Mouse (Mus musculus): ENCODE measurements around the gene Rin1. TPM values are rescaled to one million over a fixed set of nuclear protein-coding genes. Genes with fewer than 3 reads are reported as not detected.

Rin1 gene
- polyA plus RNA-seq, 1 experiment, result 1.9 TPM

- 12% methylated on average over 45 of the region's 48 CpGs for WGBS
- TF ChIP-seq POLR2A (IDR thresholded peaks at IDR 0.05; ENCODE audit: low read depth, low read length) (no peak), CTCF (IDR thresholded peaks at IDR 0.05; ENCODE audit: extremely low read depth, insufficient read depth, insufficient read length, insufficient replicate concordance) (no peak)
- peak within 1 kb of the TSS; percentile 27; the same call in 1 of the 2 replicates for H3K4me3 ChIP-seq (ENCODE audit: extremely low read depth, insufficient read depth, insufficient read length)
- H3K27ac ChIP-seq (ENCODE audit: insufficient read depth, low read length), result no peak within 1 kb of the TSS
- H3K36me3 ChIP-seq (ENCODE audit: control insufficient read depth, insufficient read depth, low read length), result peaks cover 33% of the 10 kb centered on the region
- peaks cover 4% of the 10 kb centered on the region for H3K27me3 ChIP-seq (ENCODE audit: control insufficient read depth, insufficient read depth, low read length)
- H3K4me1 ChIP-seq (ENCODE audit: control insufficient read depth, insufficient read depth, insufficient read length), result peaks cover 8% of the 10 kb centered on the region
- DNase-seq (ENCODE audit: low read depth in 1 of 2, low spot score in 2 of 2), result no peak
These were observed 48.3 kb downstream of the Rin1 start, which contains the start of gene Cnih2 for GRCm38 (mm10) chr19:5098363-5099143. Cnih2 (minus strand) TSS chr19:5098521.

GRCm38 (mm10) chr19:5106074-5106473, 55.8 kb downstream of the Rin1 start:
- H3K27me3 ChIP-seq (ENCODE audit: control insufficient read depth, insufficient read depth, low read length), result no peaks in the 10 kb centered on the region

More at GRCm38 (mm10) chr19:5106074-5106473, 55.8 kb downstream of the Rin1 start:
- TF ChIP-seq POLR2A (IDR thresholded peaks at IDR 0.05; ENCODE audit: low read depth, low read length) (no peak), CTCF (IDR thresholded peaks at IDR 0.05; ENCODE audit: extremely low read depth, insufficient read depth, insufficient read length, insufficient replicate concordance) (no peak)
- Histone ChIP-seq H3K4me1 (ENCODE audit: control insufficient read depth, insufficient read depth, insufficient read length) (peaks cover 7% of the 10 kb centered on the region; the same call in 1 of the 2 replicates), H3K36me3 (ENCODE audit: control insufficient read depth, insufficient read depth, low read length) (peaks cover 24% of the 10 kb centered on the region), H3K4me3 (ENCODE audit: extremely low read depth, insufficient read depth, insufficient read length) (peak overlapping the region; percentile 97), H3K27ac (ENCODE audit: insufficient read depth, low read length) (peak overlapping the region; percentile 98)
- DNase-seq (ENCODE audit: low read depth in 1 of 2, low spot score in 2 of 2), result no peak
- 2% methylated on average over 9 of the region's 9 CpGs for WGBS

Other genes with a start within 250 kb of the Rin1 start
- 12.0 and 15.0 TPM in 2 replicates for gene Gm21992, start 238.9 kb upstream of the Rin1 start, polyA plus RNA-seq (2012; rRNA removed)
- gene Rbm14, start 238.8 kb upstream of the Rin1 start, polyA plus RNA-seq (2012; rRNA removed), result 50.0 and 69.3 TPM in 2 replicates
- 19.3 and 20.8 TPM in 2 replicates for gene Ccs, start 211.1 kb upstream of the Rin1 start, polyA plus RNA-seq (2012; rRNA removed)
- gene Ccdc87, start 211.1 kb upstream of the Rin1 start, polyA plus RNA-seq (2012; rRNA removed), result 0.02 TPM in 2 replicates
- gene Ctsf, start 195.4 kb upstream of the Rin1 start, polyA plus RNA-seq (2012; rRNA removed), result 31.3 and 35.0 TPM in 2 replicates
- 0.06 and 0.32 TPM in 2 replicates for gene Actn3, start 172.6 kb upstream of the Rin1 start, polyA plus RNA-seq (2012; rRNA removed)
- gene Zdhhc24, start 171.8 kb upstream of the Rin1 start, polyA plus RNA-seq (2012; rRNA removed), result 25.0 and 35.6 TPM in 2 replicates
- gene Bbs1, start 143.9 kb upstream of the Rin1 start, polyA plus RNA-seq (2012; rRNA removed), result 1.3 and 2.6 TPM in 2 replicates
- 79.5 and 98.8 TPM in 2 replicates for gene Dpp3, start 122.2 kb upstream of the Rin1 start, polyA plus RNA-seq (2012; rRNA removed)
- 1.0 and 1.5 TPM in 2 replicates for gene Peli3, start 107.4 kb upstream of the Rin1 start, polyA plus RNA-seq (2012; rRNA removed)
- 14.1 and 14.5 TPM in 2 replicates for gene Mrpl11, start 88.3 kb upstream of the Rin1 start, polyA plus RNA-seq (2012; rRNA removed)
- 0.72 and 1.1 TPM in 2 replicates for gene Npas4, start 60.2 kb upstream of the Rin1 start, polyA plus RNA-seq (2012; rRNA removed)
- gene Slc29a2, start 26.6 kb upstream of the Rin1 start, polyA plus RNA-seq (2012; rRNA removed), result 6.8 and 8.8 TPM in 2 replicates
- 9.7 and 12.0 TPM in 2 replicates for gene B4gat1, start 11.7 kb upstream of the Rin1 start, polyA plus RNA-seq (2012; rRNA removed)
- 0.36 and 0.79 TPM in 2 replicates for gene AC124502.3, start 11.6 kb upstream of the Rin1 start, polyA plus RNA-seq (2012; rRNA removed)
- 35.8 and 44.7 TPM in 2 replicates for gene Brms1, start 9.1 kb upstream of the Rin1 start, polyA plus RNA-seq (2012; rRNA removed)
- gene Cd248, start 17.6 kb downstream of the Rin1 start, polyA plus RNA-seq (2012; rRNA removed), result 5.5 and 6.3 TPM in 2 replicates
- 0.69 and 1.4 TPM in 2 replicates for gene Tmem151a, start 35.0 kb downstream of the Rin1 start, polyA plus RNA-seq (2012; rRNA removed)
- gene Yif1a, start 38.1 kb downstream of the Rin1 start, polyA plus RNA-seq (2012; rRNA removed), result 60.5 and 84.1 TPM in 2 replicates
- 0.94 and 1.4 TPM in 2 replicates for gene Cnih2, start 48.0 kb downstream of the Rin1 start, polyA plus RNA-seq (2012; rRNA removed)
- gene Rab1b, start 56.6 kb downstream of the Rin1 start, polyA plus RNA-seq (2012; rRNA removed), result 116 and 138 TPM in 2 replicates
- 26.8 and 27.9 TPM in 2 replicates for gene Klc2, start 68.1 kb downstream of the Rin1 start, polyA plus RNA-seq (2012; rRNA removed)
- 35.0 and 44.5 TPM in 2 replicates for gene Pacs1, start 222.6 kb downstream of the Rin1 start, polyA plus RNA-seq (2012; rRNA removed)
- 117 and 144 TPM in 2 replicates for gene Sf3b2, start 245.0 kb downstream of the Rin1 start, polyA plus RNA-seq (2012; rRNA removed)
- 0.37 and 0.69 TPM in 2 replicates for gene Gal3st3, start 247.8 kb downstream of the Rin1 start, polyA plus RNA-seq (2012; rRNA removed)

All from spleen, adult 2 months (tissue).